Mouse (Mus musculus): ENCODE results near the gene Ntrk2.

Ntrk2 gene

GRCm38 (mm10) chr13:58924486-58924885 is 118.1 kb downstream of the Ntrk2 start:
- DNase-seq (ENCODE audit: low spot score), result no peak

GRCm38 (mm10) chr13:58927186-58927585 is 120.8 kb downstream of the Ntrk2 start:
- DNase-seq (ENCODE audit: low spot score), result no peak

- no peak for DNase-seq (ENCODE audit: low spot score)
Observed at GRCm38 (mm10) chr13:58927656-58928226, 121.4 kb downstream of the Ntrk2 start.

GRCm38 (mm10) chr13:58928668-58929436 is 122.5 kb downstream of the Ntrk2 start:
- DNase-seq (ENCODE audit: low spot score), result no peak

GRCm38 (mm10) chr13:58930161-58930560 is 123.8 kb downstream of the Ntrk2 start:
- DNase-seq (ENCODE audit: low spot score), result no peak

GRCm38 (mm10) chr13:58933126-58933525 is 126.8 kb downstream of the Ntrk2 start:
- no peak for DNase-seq (ENCODE audit: low spot score)

GRCm38 (mm10) chr13:58934576-58935110 is 128.3 kb downstream of the Ntrk2 start:
- DNase-seq (ENCODE audit: low spot score), result no peak

GRCm38 (mm10) chr13:58935956-58936495 is 129.7 kb downstream of the Ntrk2 start:
- no peak for DNase-seq (ENCODE audit: low spot score)

GRCm38 (mm10) chr13:58937884-58938283 is 131.5 kb downstream of the Ntrk2 start:
- no peak for DNase-seq (ENCODE audit: low spot score)

GRCm38 (mm10) chr13:58938464-58938863 is 132.1 kb downstream of the Ntrk2 start:
- DNase-seq (ENCODE audit: low spot score), result peak; percentile 58

- DNase-seq (ENCODE audit: low spot score), result no peak
Observed at GRCm38 (mm10) chr13:58940208-58940607, 133.8 kb downstream of the Ntrk2 start.

- DNase-seq (ENCODE audit: low spot score), result peak; percentile 64
Observed at GRCm38 (mm10) chr13:58940798-58941197, 134.4 kb downstream of the Ntrk2 start.

- no peak for DNase-seq (ENCODE audit: low spot score)
Observed at GRCm38 (mm10) chr13:58945781-58946180, 139.4 kb downstream of the Ntrk2 start.

- no peak for DNase-seq (ENCODE audit: low spot score)
Observed at GRCm38 (mm10) chr13:58946589-58946988, 140.2 kb downstream of the Ntrk2 start.

- DNase-seq (ENCODE audit: low spot score), result no peak
Observed at GRCm38 (mm10) chr13:58947056-58947455, 140.7 kb downstream of the Ntrk2 start.

GRCm38 (mm10) chr13:58954331-58954730 is 148.0 kb downstream of the Ntrk2 start:
- no peak for DNase-seq (ENCODE audit: low spot score)

GRCm38 (mm10) chr13:58954764-58955163 is 148.4 kb downstream of the Ntrk2 start:
- no peak for DNase-seq (ENCODE audit: low spot score)

- DNase-seq (ENCODE audit: low spot score), result no peak
Observed at GRCm38 (mm10) chr13:58955237-58955777, 148.9 kb downstream of the Ntrk2 start.

- no peak for DNase-seq (ENCODE audit: low spot score)
Observed at GRCm38 (mm10) chr13:58958171-58958904, 152.0 kb downstream of the Ntrk2 start.

- no peak for DNase-seq (ENCODE audit: low spot score)
Observed at GRCm38 (mm10) chr13:58960321-58960720, 154.0 kb downstream of the Ntrk2 start.

- no peak for DNase-seq (ENCODE audit: low spot score)
Observed at GRCm38 (mm10) chr13:58964701-58965359, 158.5 kb downstream of the Ntrk2 start.

- DNase-seq (ENCODE audit: low spot score), result no peak
Observed at GRCm38 (mm10) chr13:58965826-58966225, 159.5 kb downstream of the Ntrk2 start.
